Mouse (Mus musculus): Measurements from ENCODE around the gene Gm49395.

GRCm38 (mm10) chr13:115100381-115101177, 1.1 kb downstream of the Gm49395 start:
- TF ChIP-seq JUND (conservative IDR thresholded peaks at IDR 0.05; ENCODE audit: low read depth, low read length) (no peak), IRF4 (IDR thresholded peaks at IDR 0.05; ENCODE audit: low read depth, low read length) (no peak), CTCF (conservative IDR thresholded peaks at IDR 0.05 in 1 of 2, IDR thresholded peaks at IDR 0.05 in 1 of 2; ENCODE audit: low read depth in 2 of 2, low read length in 2 of 2) (no peak), MAFK (IDR thresholded peaks at IDR 0.05; ENCODE audit: insufficient replicate concordance, low read length) (no peak), SIN3A (IDR thresholded peaks at IDR 0.05; ENCODE audit: low read length) (no peak), E2F4 (IDR thresholded peaks at IDR 0.05; ENCODE audit: insufficient replicate concordance, low read depth, low read length) (no peak), POLR2A (IDR thresholded peaks at IDR 0.05; ENCODE audit: low read depth, low read length) (no peak), MYC (IDR thresholded peaks at IDR 0.05; ENCODE audit: low read depth, low read length) (no peak), POLR2AphosphoS2 (IDR thresholded peaks at IDR 0.05; ENCODE audit: low read depth, low read length) (no peak), HCFC1 (IDR thresholded peaks at IDR 0.05; ENCODE audit: low read depth, low read length) (no peak), ZNF384 (IDR thresholded peaks at IDR 0.05; ENCODE audit: low read depth, low read length) (no peak)
